Mouse (Mus musculus) CD8-positive naive resting alpha-beta T cell, adult 2 months (primary cell): ENCODE results near the gene Itga7.

ENCODE experiments used
- DNase-seq, 2 experiments: peaks; one replicate each; pipeline ENCODE4 v3.0.0; 2022; ENCODE audit warnings: low read depth in 2 of 2, low spot score in 2 of 2

The Itga7 gene

GRCm38 (mm10) chr10:128933574-128933973 lies at the start of gene Itga7:
Gene Itga7 (plus strand): TSS chr10:128933818.
- no peak for DNase-seq

- DNase-seq: no peak
Measured at GRCm38 (mm10) chr10:128888941-128889827, 44.4 kb upstream of the Itga7 start.

- no peak for DNase-seq
Measured at GRCm38 (mm10) chr10:128889846-128890245, 43.8 kb upstream of the Itga7 start.

GRCm38 (mm10) chr10:128890383-128891295 lies 43.0 kb upstream of the Itga7 start:
- peak; percentile 13 to 20 for DNase-seq

- peak in 1 of 2 experiments; percentile 33 for DNase-seq
Measured at GRCm38 (mm10) chr10:128891296-128892094, 42.1 kb upstream of the Itga7 start, which contains the start of gene Gdf11. Gene Gdf11 (minus strand): TSS chr10:128891718.

GRCm38 (mm10) chr10:128892246-128892645 lies 41.4 kb upstream of the Itga7 start:
- DNase-seq: no peak

- DNase-seq: peak; percentile 77 to 84
Measured at GRCm38 (mm10) chr10:128895437-128895836, 38.2 kb upstream of the Itga7 start.

- DNase-seq: no peak
Measured at GRCm38 (mm10) chr10:128895952-128896693, 37.5 kb upstream of the Itga7 start.

GRCm38 (mm10) chr10:128896807-128897206 lies 36.8 kb upstream of the Itga7 start:
- DNase-seq: no peak

GRCm38 (mm10) chr10:128897501-128897900 lies 36.1 kb upstream of the Itga7 start:
- DNase-seq: no peak

- no peak for DNase-seq
Measured at GRCm38 (mm10) chr10:128899759-128900490, 33.7 kb upstream of the Itga7 start.

- no peak for DNase-seq
Measured at GRCm38 (mm10) chr10:128900698-128901097, 32.9 kb upstream of the Itga7 start, which contains the start of gene Cd63. Gene Cd63 (plus strand): TSS chr10:128900989.

GRCm38 (mm10) chr10:128901409-128901808 lies 32.2 kb upstream of the Itga7 start:
- no peak for DNase-seq

- DNase-seq: no peak
Measured at GRCm38 (mm10) chr10:128902409-128902988, 31.1 kb upstream of the Itga7 start.

- no peak for DNase-seq
Measured at GRCm38 (mm10) chr10:128904812-128905211, 28.8 kb upstream of the Itga7 start.

- no peak for DNase-seq
Measured at GRCm38 (mm10) chr10:128908778-128909448, 24.7 kb upstream of the Itga7 start.

GRCm38 (mm10) chr10:128909567-128910028 lies 24.0 kb upstream of the Itga7 start:
- no peak for DNase-seq
